Mouse (Mus musculus) lung, adult 10 weeks (tissue): ENCODE data around the gene Olfr1199. TPM values are rescaled to one million over a fixed set of nuclear protein-coding genes. Genes with fewer than 3 reads are reported as not detected.

Experiments used
- polyA plus RNA-seq: library from polyadenylated mRNA; stranded (reverse); fragments of 350-450 nt; fragmentation: Illumina TruSeq; extraction: RNeasy Lipid Tissue Mini Kit (QIAGEN cat#74804); gene quantifications from one replicate; pipeline ENCODE4 v1.2.3, GENCODE M21; 2014; ENCODE audit warnings: low read depth, low replicate concordance; ENCODE audit not compliant: insufficient read depth

The Olfr1199 gene
- polyA plus RNA-seq: not detected

GRCm38 (mm10) chr2:88760369-88760768, at the start of gene Olfr1199:
Olfr1199 (minus strand) TSS chr2:88760469.

GRCm38 (mm10) chr2:88792736-88793135, 32.5 kb upstream of the Olfr1199 start, which contains the start of gene Olfr1201:
Olfr1201 (plus strand) TSS chr2:88793036.

DNA sequence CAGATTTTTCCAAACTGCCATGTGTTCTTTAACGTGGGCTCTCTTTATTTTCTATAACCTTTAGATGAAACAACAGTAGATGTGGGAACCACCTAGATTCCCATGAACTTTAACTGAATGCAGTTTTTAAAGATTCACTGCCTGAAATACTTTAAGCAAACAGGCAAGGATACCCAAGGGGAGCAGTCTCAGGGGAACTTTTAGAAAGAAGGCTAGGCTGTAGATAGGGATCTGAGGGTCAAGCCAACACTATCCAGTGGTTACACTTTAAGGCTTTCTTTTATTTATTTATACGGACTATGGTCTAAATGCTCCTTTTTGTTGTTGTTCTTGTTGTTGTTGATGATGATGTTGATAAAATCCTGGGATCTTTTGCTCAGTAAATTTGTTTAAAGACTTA, 10.1 kb upstream of the Olfr1199 start, which contains the start of gene Olfr1200:
TSS of gene Olfr1200 (minus strand) at position 101 of the 400 bp plus-strand sequence.

DNA sequence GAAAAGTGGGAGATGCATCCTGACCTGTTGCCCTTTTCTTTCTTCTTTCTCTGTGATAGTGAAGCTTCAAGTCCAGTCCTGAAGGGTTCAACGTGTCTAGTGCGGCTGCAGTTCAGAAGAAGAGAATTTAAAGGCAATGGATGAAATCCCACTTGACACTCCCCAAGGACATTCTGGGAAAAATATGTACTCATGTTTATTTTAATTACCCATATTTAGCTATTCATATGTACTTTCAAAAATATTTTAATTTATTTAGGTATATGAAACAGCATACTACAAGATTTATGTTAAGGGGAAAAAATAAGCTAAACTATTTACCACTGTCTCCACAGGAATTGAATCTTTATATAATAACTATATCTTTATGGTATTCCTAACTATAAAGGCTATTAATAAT, 9.0 kb downstream of the Olfr1199 start, which contains the start of gene Olfr1198:
TSS of gene Olfr1198 (minus strand) at position 101 of the 400 bp plus-strand sequence.

GRCm38 (mm10) chr2:88732266-88732665, 28.0 kb downstream of the Olfr1199 start, which contains the start of gene Olfr1197:
Olfr1197 (minus strand) TSS chr2:88732366.

DNA sequence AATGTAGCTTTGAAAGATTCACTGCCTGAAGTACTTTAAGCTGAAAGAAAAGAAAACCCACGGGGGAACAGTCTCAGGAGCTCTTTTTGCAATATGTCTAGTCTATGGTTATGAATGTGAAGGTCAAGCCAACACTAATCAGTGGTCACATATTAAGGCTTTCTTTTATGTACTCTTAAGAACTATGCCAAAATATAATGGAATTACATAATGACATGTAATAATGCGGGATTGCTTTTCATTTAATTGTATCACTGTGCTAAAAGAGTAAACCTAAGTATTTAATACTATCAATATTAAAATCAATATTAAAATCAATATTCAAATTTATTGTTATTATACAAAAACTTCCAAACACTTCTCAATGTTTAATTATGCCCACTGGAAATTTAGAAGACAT, 55.8 kb downstream of the Olfr1199 start, which contains the start of gene Olfr1196:
TSS of gene Olfr1196 (minus strand) at position 101 of the 400 bp plus-strand sequence.

Other genes starting within 250 kb of the Olfr1199 start
- gene Olfr1186, start 241.9 kb downstream of the Olfr1199 start, polyA plus RNA-seq: not detected
- gene Olfr1188, start 203.5 kb downstream of the Olfr1199 start, polyA plus RNA-seq: not detected
- not detected for gene Olfr1189, start 174.0 kb downstream of the Olfr1199 start, polyA plus RNA-seq
- not detected for gene Olfr1191-ps1, start 119.9 kb downstream of the Olfr1199 start, polyA plus RNA-seq
- not detected for gene Olfr1192-ps1, start 112.0 kb downstream of the Olfr1199 start, polyA plus RNA-seq
- not detected for gene Olfr1193, start 84.8 kb downstream of the Olfr1199 start, polyA plus RNA-seq
- gene Olfr1195, start 71.3 kb downstream of the Olfr1199 start, polyA plus RNA-seq: not detected
- not detected for gene Olfr1196, start 55.9 kb downstream of the Olfr1199 start, polyA plus RNA-seq
- not detected for gene Olfr1197, start 28.1 kb downstream of the Olfr1199 start, polyA plus RNA-seq
- gene Olfr1198, start 9.1 kb downstream of the Olfr1199 start, polyA plus RNA-seq: not detected
- gene Olfr1200, start 10.0 kb upstream of the Olfr1199 start, polyA plus RNA-seq: not detected
- gene Olfr1201, start 32.6 kb upstream of the Olfr1199 start, polyA plus RNA-seq: not detected
- gene Olfr1202, start 54.0 kb upstream of the Olfr1199 start, polyA plus RNA-seq: not detected
- gene Olfr1205, start 69.3 kb upstream of the Olfr1199 start, polyA plus RNA-seq: not detected
- not detected for gene Olfr1204, start 88.8 kb upstream of the Olfr1199 start, polyA plus RNA-seq
- not detected for gene Olfr1206, start 102.8 kb upstream of the Olfr1199 start, polyA plus RNA-seq
- not detected for gene Olfr1208, start 141.8 kb upstream of the Olfr1199 start, polyA plus RNA-seq
- not detected for gene Olfr1209, start 154.7 kb upstream of the Olfr1199 start, polyA plus RNA-seq
- not detected for gene Olfr1211, start 177.6 kb upstream of the Olfr1199 start, polyA plus RNA-seq
- gene Olfr1212, start 193.5 kb upstream of the Olfr1199 start, polyA plus RNA-seq: not detected
- not detected for gene Gm13762, start 219.8 kb upstream of the Olfr1199 start, polyA plus RNA-seq
- not detected for gene Olfr1214, start 232.2 kb upstream of the Olfr1199 start, polyA plus RNA-seq
- gene Olfr1215, start 246.5 kb upstream of the Olfr1199 start, polyA plus RNA-seq: not detected